In the genomic region with DNA sequence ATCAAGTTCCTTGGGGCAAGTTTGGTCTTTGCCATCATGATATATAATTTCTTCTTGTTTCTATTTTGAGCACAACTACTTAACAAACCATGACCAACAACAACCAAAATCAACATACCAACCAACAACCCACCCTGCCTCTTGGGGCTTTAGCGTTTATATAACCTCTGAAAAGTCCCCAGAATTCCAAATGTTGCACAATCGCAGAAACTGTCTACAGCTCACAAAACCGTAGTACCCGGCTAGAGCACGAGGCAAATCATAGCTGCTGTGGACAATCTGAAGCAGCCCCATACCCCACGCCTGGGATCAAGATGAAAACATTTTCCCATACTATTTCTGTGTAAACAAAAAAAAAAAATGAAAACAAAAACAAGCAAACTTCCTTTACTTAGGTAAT, we compare ENCODE assay signal across 28 mouse cellular contexts. TPM values are rescaled to one million over a fixed set of nuclear protein-coding genes. Genes with fewer than 3 reads are reported as not detected.
"Had no signal": no experiment of that assay in that cellular context is flagged by ENCODE, and none has a peak within 500 bp of the region (broad histone marks: within the 10 kb centered on the region; RNA-seq: fewer than 3 reads in every experiment).

No protein-coding gene starts in this region.

- H3K4me2 ChIP-seq: embryonic facial prominence, embryonic 12.5 days; embryonic facial prominence, embryonic 13.5 days; embryonic facial prominence, embryonic 15.5 days; forebrain, embryonic 12.5 days; forebrain, embryonic 13.5 days; forebrain, embryonic 15.5 days had no signal

- DNase-seq: cerebellum, adult 8-10 months; cerebellum, adult 9-10 months; cerebellum, adult 9-11 months; cerebellum, postnatal 10 days; cerebellum, postnatal 14 days; cerebellum, postnatal 25 days; cerebellum, postnatal 36 days; embryo, embryonic 11 days; forebrain, postnatal 0 days; gastrocnemius, adult 2 months; gastrocnemius, postnatal 10 days; gastrocnemius, postnatal 14 days; gastrocnemius, postnatal 25 days; gastrocnemius, postnatal 36 days; heart, adult 2 months had no signal

- H3K4me3 ChIP-seq: embryonic facial prominence, embryonic 10.5 days; embryonic facial prominence, embryonic 12.5 days; embryonic facial prominence, embryonic 13.5 days; embryonic facial prominence, embryonic 15.5 days; erythroblast, embryonic 14.5 days; forebrain, embryonic 10.5 days; forebrain, embryonic 12.5 days; forebrain, embryonic 13.5 days; forebrain, embryonic 15.5 days; gastrocnemius, adult 2 months; heart, adult 2 months had no signal

- H3K36me3 ChIP-seq: embryonic facial prominence, embryonic 10.5 days; embryonic facial prominence, embryonic 12.5 days; embryonic facial prominence, embryonic 13.5 days; embryonic facial prominence, embryonic 15.5 days; forebrain, embryonic 10.5 days; forebrain, embryonic 12.5 days; forebrain, embryonic 15.5 days had no signal

- H3K9ac ChIP-seq: embryonic facial prominence, embryonic 12.5 days; embryonic facial prominence, embryonic 13.5 days; embryonic facial prominence, embryonic 15.5 days; forebrain, embryonic 12.5 days; forebrain, embryonic 13.5 days; forebrain, embryonic 15.5 days; forebrain, postnatal 0 days had no signal

- ATAC-seq: forebrain, embryonic 13.5 days; forebrain, embryonic 14.5 days; forebrain, embryonic 15.5 days; forebrain, embryonic 16.5 days; forebrain, postnatal 0 days had no signal

- H3K9me3 ChIP-seq: embryonic facial prominence, embryonic 10.5 days; embryonic facial prominence, embryonic 12.5 days; embryonic facial prominence, embryonic 13.5 days; embryonic facial prominence, embryonic 15.5 days; forebrain, embryonic 10.5 days; forebrain, embryonic 12.5 days; forebrain, embryonic 13.5 days; forebrain, embryonic 15.5 days had no signal

- H3K27ac ChIP-seq: embryonic facial prominence, embryonic 10.5 days; embryonic facial prominence, embryonic 12.5 days; embryonic facial prominence, embryonic 13.5 days; embryonic facial prominence, embryonic 15.5 days; forebrain, embryonic 10.5 days; forebrain, embryonic 12.5 days; forebrain, embryonic 13.5 days; forebrain, embryonic 15.5 days; gastrocnemius, adult 2 months; heart, adult 2 months had no signal

- H3K27me3 ChIP-seq: embryonic facial prominence, embryonic 12.5 days; embryonic facial prominence, embryonic 15.5 days; forebrain, embryonic 15.5 days had no signal

RNA-seq across cellular contexts. Expression of a gene that starts 3.1 kb away (rescaled TPM):
- total RNA-seq: common myeloid progenitor, adult 5-6 weeks; granulocyte monocyte progenitor cell, adult 5-6 weeks had no signal
- polyA plus RNA-seq: erythroblast, embryonic 14.5 days had no signal
